Mouse (Mus musculus): ENCODE data around the gene Rbm20.

The Rbm20 gene

DNA sequence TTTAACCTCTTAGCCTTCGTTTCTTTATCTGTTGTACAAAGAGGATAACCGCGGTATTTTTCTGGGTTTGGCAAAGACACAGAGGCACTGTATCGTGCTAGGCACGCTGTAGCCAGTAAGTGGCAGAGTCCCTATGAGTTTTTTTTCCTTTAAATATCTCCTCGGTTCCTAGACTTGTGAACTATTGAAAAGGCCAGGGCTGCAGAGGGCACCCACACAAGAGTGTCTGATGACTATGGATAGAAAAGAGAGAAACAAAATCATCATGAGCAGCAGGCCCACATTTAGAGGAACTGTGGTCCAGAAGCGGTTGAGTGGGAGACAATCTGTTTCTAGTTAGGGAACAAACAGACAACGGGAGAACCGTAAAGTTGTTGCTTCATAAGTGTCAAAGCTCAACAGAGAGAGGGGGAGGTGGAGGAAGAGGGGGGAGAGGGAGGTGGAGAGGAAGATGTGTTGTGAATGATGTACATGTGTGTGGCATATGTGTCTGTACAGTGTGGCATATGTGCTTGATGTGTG, 215.8 kb downstream of the Rbm20 start:
- Histone ChIP-seq H3K4me3 (replicated peaks; ENCODE audit: low read length) (no peak overlapping the region), H3K36me3 (ENCODE audit: insufficient read depth, low read length) (no peaks in the 10 kb centered on the region), H3K4me1 (replicated peaks; ENCODE audit: low read depth, low read length) (peaks cover 3% of the 10 kb centered on the region; the same call in 1 of the 2 replicates), H3K27me3 (ENCODE audit: insufficient read depth, low read length) (no peaks in the 10 kb centered on the region), H3K9me3 (ENCODE audit: low read length) (no peaks in the 10 kb centered on the region)
- no peak for TF ChIP-seq CTCF (conservative IDR thresholded peaks at IDR 0.05; ENCODE audit: low read length)
- TF ChIP-seq POU5F1 (IDR thresholded peaks at IDR 0.05; ENCODE audit: borderline replicate concordance, low read length), result no peak
- TF ChIP-seq NANOG (IDR thresholded peaks at IDR 0.05; ENCODE audit: borderline replicate concordance, low read length), result no peak

GRCm38 (mm10) chr19:53893711-53894171, 216.6 kb downstream of the Rbm20 start:
- H3K27me3 ChIP-seq (ENCODE audit: insufficient read depth, low read length), result no peaks in the 10 kb centered on the region
- TF ChIP-seq CTCF (conservative IDR thresholded peaks at IDR 0.05; ENCODE audit: low read length) (no peak), NANOG (IDR thresholded peaks at IDR 0.05; ENCODE audit: borderline replicate concordance, low read length) (no peak), POU5F1 (IDR thresholded peaks at IDR 0.05; ENCODE audit: borderline replicate concordance, low read length) (no peak)
- H3K4me1 ChIP-seq (replicated peaks; ENCODE audit: low read depth, low read length), result peaks cover 3% of the 10 kb centered on the region; the same call in 1 of the 2 replicates

GRCm38 (mm10) chr19:53894538-53895121, 217.5 kb downstream of the Rbm20 start:
- Histone ChIP-seq H3K4me3 (replicated peaks; ENCODE audit: low read length) (no peak overlapping the region), H3K36me3 (ENCODE audit: insufficient read depth, low read length) (no peaks in the 10 kb centered on the region), H3K9me3 (ENCODE audit: low read length) (no peaks in the 10 kb centered on the region), H3K4me1 (replicated peaks; ENCODE audit: low read depth, low read length) (peaks cover 2% of the 10 kb centered on the region; the same call in 1 of the 2 replicates), H3K27me3 (ENCODE audit: insufficient read depth, low read length) (peaks cover 8% of the 10 kb centered on the region)
- TF ChIP-seq CTCF (conservative IDR thresholded peaks at IDR 0.05; ENCODE audit: low read length), result no peak
- TF ChIP-seq NANOG (IDR thresholded peaks at IDR 0.05; ENCODE audit: borderline replicate concordance, low read length), result no peak
- no peak for TF ChIP-seq POU5F1 (IDR thresholded peaks at IDR 0.05; ENCODE audit: borderline replicate concordance, low read length)

More at GRCm38 (mm10) chr19:53893711-53894171, 216.6 kb downstream of the Rbm20 start:
- Histone ChIP-seq H3K9me3 (ENCODE audit: low read length) (no peaks in the 10 kb centered on the region), H3K4me3 (replicated peaks; ENCODE audit: low read length) (no peak overlapping the region), H3K36me3 (ENCODE audit: insufficient read depth, low read length) (no peaks in the 10 kb centered on the region)

- H3K4me1 ChIP-seq (replicated peaks; ENCODE audit: low read depth, low read length), result peaks cover 6% of the 10 kb centered on the region
- TF ChIP-seq POU5F1 (IDR thresholded peaks at IDR 0.05; ENCODE audit: borderline replicate concordance, low read length) (no peak), NANOG (IDR thresholded peaks at IDR 0.05; ENCODE audit: borderline replicate concordance, low read length) (no peak), CTCF (conservative IDR thresholded peaks at IDR 0.05; ENCODE audit: low read length) (no peak)
- peaks cover 24% of the 10 kb centered on the region for H3K27me3 ChIP-seq (ENCODE audit: insufficient read depth, low read length)
- H3K4me3 ChIP-seq (replicated peaks; ENCODE audit: low read length), result no peak overlapping the region
- H3K9me3 ChIP-seq (ENCODE audit: low read length), result no peaks in the 10 kb centered on the region
- no peaks in the 10 kb centered on the region for H3K36me3 ChIP-seq (ENCODE audit: insufficient read depth, low read length)
Observed at GRCm38 (mm10) chr19:53898046-53898445, 220.9 kb downstream of the Rbm20 start.

GRCm38 (mm10) chr19:53898498-53898897, 221.4 kb downstream of the Rbm20 start:
- Histone ChIP-seq H3K36me3 (ENCODE audit: insufficient read depth, low read length) (no peaks in the 10 kb centered on the region), H3K4me3 (replicated peaks; ENCODE audit: low read length) (no peak overlapping the region), H3K9me3 (ENCODE audit: low read length) (no peaks in the 10 kb centered on the region), H3K4me1 (replicated peaks; ENCODE audit: low read depth, low read length) (peaks cover 6% of the 10 kb centered on the region), H3K27me3 (ENCODE audit: insufficient read depth, low read length) (peaks cover 24% of the 10 kb centered on the region)
- no peak for TF ChIP-seq NANOG (IDR thresholded peaks at IDR 0.05; ENCODE audit: borderline replicate concordance, low read length)
- no peak for TF ChIP-seq CTCF (conservative IDR thresholded peaks at IDR 0.05; ENCODE audit: low read length)
- no peak for TF ChIP-seq POU5F1 (IDR thresholded peaks at IDR 0.05; ENCODE audit: borderline replicate concordance, low read length)

- H3K27me3 ChIP-seq (ENCODE audit: insufficient read depth, low read length), result peaks cover 24% of the 10 kb centered on the region
- no peak for TF ChIP-seq POU5F1 (IDR thresholded peaks at IDR 0.05; ENCODE audit: borderline replicate concordance, low read length)
- no peak for TF ChIP-seq NANOG (IDR thresholded peaks at IDR 0.05; ENCODE audit: borderline replicate concordance, low read length)
- TF ChIP-seq CTCF (conservative IDR thresholded peaks at IDR 0.05; ENCODE audit: low read length), result no peak
- H3K36me3 ChIP-seq (ENCODE audit: insufficient read depth, low read length), result no peaks in the 10 kb centered on the region
- no peaks in the 10 kb centered on the region for H3K9me3 ChIP-seq (ENCODE audit: low read length)
- peaks cover 8% of the 10 kb centered on the region for H3K4me1 ChIP-seq (replicated peaks; ENCODE audit: low read depth, low read length)
- no peak overlapping the region for H3K4me3 ChIP-seq (replicated peaks; ENCODE audit: low read length)
Observed at GRCm38 (mm10) chr19:53898970-53899900, 222.1 kb downstream of the Rbm20 start.

- peaks cover 12% of the 10 kb centered on the region for H3K4me1 ChIP-seq (replicated peaks; ENCODE audit: low read depth, low read length)
- H3K4me3 ChIP-seq (replicated peaks; ENCODE audit: low read length), result no peak overlapping the region
- TF ChIP-seq CTCF (conservative IDR thresholded peaks at IDR 0.05; ENCODE audit: low read length), result no peak
- no peak for TF ChIP-seq NANOG (IDR thresholded peaks at IDR 0.05; ENCODE audit: borderline replicate concordance, low read length)
- no peak for TF ChIP-seq POU5F1 (IDR thresholded peaks at IDR 0.05; ENCODE audit: borderline replicate concordance, low read length)
- H3K9me3 ChIP-seq (ENCODE audit: low read length), result no peaks in the 10 kb centered on the region
- peaks cover 24% of the 10 kb centered on the region for H3K27me3 ChIP-seq (ENCODE audit: insufficient read depth, low read length)
- no peaks in the 10 kb centered on the region for H3K36me3 ChIP-seq (ENCODE audit: insufficient read depth, low read length)
Observed at GRCm38 (mm10) chr19:53899941-53900610, 223.0 kb downstream of the Rbm20 start.
